Mouse (Mus musculus) ES-E14 (cell line): Measurements from ENCODE around the gene BC107364.

Source experiments
- CHD2 ChIP-seq: IDR thresholded peaks from 2 replicates; pipeline ENCODE4 v1.6.1; 2014; ENCODE audit warnings: mild to moderate bottlenecking, low read depth, low read length, inconsistent platforms
- HCFC1 ChIP-seq: IDR thresholded peaks from 2 replicates; pipeline ENCODE4 v1.6.1; 2012; ENCODE audit warnings: low read length, inconsistent platforms, borderline replicate concordance; ENCODE audit not compliant: insufficient read depth
- MAFK ChIP-seq: IDR thresholded peaks from 2 replicates; pipeline ENCODE4 v1.6.1; 2014; ENCODE audit warnings: mild to moderate bottlenecking, low read depth, low read length, inconsistent platforms; ENCODE audit not compliant: insufficient read depth
- ZC3H11A ChIP-seq: IDR thresholded peaks from 2 replicates; pipeline ENCODE4 v1.6.1; 2012; ENCODE audit warnings: low read depth, mild to moderate bottlenecking, inconsistent platforms, low read length, borderline replicate concordance
- ZNF384 ChIP-seq: IDR thresholded peaks from 2 replicates; pipeline ENCODE4 v1.6.1; 2012; ENCODE audit warnings: low read depth, low read length, inconsistent platforms

DNA sequence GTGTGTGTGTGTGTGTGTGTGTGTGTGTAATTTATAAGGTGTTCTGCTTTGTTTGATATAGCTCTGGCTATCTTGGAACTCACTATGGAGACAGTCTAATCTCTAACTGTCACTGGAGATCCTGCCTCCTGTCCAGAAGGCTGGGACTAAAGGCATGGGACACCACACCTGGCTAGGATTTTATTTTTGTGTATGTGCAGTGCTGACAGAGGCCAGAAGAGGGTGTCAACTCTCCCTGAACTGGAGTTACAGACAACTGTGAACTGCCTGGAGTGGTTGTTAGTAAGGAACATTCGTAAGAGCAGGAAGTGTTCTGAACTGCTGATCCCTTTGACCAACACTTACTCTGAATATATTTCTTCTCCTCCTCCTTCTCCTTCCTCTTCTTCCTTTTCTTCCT, 49.1 kb downstream of the BC107364 start:
- no peak for TF ChIP-seq ZNF384
- TF ChIP-seq ZC3H11A: peak; percentile 26; the same call in 1 of the 2 replicates
- TF ChIP-seq MAFK: no peak
- no peak for TF ChIP-seq CHD2
- no peak for TF ChIP-seq HCFC1
